Mouse (Mus musculus) stomach, postnatal 0 days (tissue): ENCODE data around the gene Zrsr1.

Experiments used
- CTCF ChIP-seq: IDR thresholded peaks from 2 replicates; pipeline ENCODE4 v1.5.1; 2016; ENCODE audit warnings: antibody characterized with exemption, low read depth, mild to moderate bottlenecking, moderate library complexity
- EP300 ChIP-seq: optimal IDR thresholded peaks from 2 replicates; pipeline ENCODE3; 2016; ENCODE audit warnings: antibody characterized with exemption

DNA sequence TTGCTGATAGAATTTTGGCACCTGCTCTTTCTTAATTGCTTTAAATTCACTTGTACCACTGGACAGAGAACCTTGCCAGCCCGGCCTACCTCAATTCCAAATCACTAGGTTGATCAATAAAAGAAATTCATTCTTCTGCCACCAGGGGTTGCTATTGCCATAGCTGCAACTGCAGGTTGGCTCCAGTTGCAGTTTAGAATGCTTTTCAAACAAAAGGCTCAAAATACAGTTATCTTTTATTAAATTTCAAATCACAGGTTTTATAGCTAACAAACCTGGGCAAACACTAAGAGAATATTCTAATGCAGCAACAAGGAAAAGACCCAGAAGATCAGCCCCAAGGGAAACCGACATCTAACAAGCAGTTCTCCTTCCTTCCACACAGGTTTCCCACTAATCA lies 15.6 kb downstream of the Zrsr1 start:
- TF ChIP-seq CTCF (peak; percentile 93), EP300 (no peak)
